Mouse (Mus musculus) adipocyte (in vitro differentiated cells): ENCODE data around the gene Cabp4.
A peak's percentile ranks its signal among the peaks of the same experiment; 100 is the strongest.
"Not testable (repeated sequence)": the region's sequence is repeated elsewhere in the genome, so short reads cannot be mapped to it uniquely, and the experiment has no call there.

Experiments
- DNase-seq: peaks from one replicate; pipeline ENCODE4 v3.0.0-alpha.2; 2016; ENCODE audit warnings: low spot score

Cabp4 gene

DNA sequence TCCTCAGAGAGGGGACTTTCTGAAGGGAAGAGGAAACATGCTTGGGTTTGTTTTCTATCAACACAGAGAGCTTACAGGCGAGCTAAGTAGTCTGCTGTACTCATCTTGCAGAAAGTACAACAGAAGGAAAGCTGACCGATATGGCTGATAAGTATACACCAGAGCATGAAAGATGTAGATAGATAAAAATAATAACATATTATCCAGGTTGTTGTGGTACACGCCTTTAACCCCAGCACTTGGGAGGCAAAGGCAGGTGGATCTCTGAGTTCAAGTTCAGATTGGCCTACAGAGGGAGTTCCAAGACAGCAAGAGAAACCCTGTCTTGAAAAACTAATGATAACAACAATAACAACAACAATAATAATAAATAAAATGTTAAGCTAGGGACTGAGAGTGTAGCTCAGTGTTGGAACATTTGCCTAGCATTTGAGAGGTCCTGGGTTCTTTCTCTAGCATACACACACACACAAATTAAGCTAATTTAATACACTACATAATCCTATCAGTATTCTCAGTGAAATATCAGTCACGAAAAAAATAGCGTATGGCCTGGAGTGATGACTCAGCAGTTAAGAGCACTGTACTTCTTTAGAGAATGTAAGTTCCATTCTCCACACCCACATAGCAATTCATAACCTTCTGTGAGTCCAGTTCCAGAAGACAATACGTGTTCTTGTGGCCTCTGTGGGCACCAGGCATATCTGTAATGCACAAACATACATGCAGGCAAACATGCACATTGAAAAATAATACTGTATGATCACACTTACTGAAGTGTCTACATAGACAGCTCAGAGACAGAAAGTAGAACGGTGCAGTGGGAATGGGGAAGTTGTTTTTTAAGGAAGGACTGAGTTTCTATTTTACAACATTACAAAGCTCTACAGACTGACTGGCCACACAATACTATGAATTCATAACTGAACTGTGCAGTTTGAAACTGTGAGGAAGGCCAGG, 21.1 kb downstream of the Cabp4 start:
- no peak for DNase-seq

DNA sequence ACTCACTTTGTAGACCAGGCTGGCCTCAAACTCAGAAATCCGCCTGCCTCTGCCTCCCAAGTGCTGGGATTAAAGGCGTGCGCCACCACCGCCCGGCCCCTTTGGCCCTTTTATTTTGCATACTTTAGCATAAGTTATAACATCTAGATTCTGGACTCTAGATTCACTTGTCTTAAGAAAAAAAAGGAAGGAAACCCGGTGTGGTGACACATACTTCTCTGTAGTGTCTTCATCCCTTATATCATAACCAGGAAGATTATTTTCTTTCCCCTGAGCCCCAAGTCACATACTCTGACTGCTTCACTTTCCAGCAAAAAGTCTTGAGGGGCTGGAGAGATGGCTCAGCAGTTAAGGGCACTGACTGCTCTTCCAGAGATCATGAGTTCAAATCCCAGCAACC, 21.9 kb downstream of the Cabp4 start:
- DNase-seq: not testable (repeated sequence)

DNA sequence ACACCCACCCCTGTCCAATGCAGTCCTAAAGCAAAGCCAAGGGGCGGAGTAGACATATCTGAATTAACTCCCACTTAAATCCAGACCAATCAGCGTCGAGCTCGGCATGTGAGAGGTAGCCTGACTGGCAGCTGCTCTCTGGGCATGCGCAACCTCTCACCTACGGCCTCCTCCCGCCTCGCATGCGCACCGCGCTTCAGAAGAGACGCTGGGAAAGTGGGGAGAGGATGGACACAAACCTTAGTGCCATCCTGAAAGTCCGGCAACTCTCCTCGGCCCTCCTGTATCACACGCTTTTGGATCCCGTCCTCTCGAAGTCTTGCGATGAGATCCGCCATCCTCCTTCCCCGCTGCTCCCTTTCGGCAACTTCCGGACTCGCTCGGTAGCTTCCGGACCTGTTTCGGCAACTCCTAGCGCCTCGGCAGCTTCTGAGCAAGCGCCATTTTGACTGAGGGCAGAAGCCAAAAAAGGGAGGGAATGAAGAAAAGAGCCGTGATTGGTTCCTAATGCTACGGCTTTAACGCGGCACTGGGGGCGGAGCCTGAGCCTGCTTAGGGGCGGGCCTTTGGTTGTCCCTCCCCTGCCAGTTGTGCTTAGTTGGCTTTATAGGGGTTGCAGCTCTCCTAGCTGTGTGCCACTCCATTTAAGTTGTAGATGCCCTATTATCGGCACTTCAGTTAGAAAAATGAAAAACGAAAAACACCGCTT, 22.6 kb downstream of the Cabp4 start:
- peak; percentile 100 for DNase-seq

DNA sequence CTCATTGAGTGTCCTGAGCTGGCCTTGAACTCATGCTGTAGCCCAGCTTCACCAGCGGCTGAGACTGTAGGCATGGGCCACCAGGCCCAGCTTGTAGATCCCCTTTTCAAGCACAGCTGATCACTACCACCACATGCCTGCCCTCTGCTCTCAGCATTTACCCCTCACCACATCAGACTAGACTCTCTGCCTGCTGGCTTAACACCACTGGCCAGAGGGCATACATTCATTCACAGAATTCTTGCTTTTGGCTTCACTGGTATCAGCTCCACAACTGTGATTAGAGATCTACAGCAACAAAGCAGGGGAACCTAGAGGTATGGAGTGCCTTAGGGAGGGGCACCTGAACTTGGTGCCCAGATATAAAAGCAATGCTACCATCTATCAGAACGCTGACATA, 23.3 kb downstream of the Cabp4 start:
- no peak for DNase-seq

DNA sequence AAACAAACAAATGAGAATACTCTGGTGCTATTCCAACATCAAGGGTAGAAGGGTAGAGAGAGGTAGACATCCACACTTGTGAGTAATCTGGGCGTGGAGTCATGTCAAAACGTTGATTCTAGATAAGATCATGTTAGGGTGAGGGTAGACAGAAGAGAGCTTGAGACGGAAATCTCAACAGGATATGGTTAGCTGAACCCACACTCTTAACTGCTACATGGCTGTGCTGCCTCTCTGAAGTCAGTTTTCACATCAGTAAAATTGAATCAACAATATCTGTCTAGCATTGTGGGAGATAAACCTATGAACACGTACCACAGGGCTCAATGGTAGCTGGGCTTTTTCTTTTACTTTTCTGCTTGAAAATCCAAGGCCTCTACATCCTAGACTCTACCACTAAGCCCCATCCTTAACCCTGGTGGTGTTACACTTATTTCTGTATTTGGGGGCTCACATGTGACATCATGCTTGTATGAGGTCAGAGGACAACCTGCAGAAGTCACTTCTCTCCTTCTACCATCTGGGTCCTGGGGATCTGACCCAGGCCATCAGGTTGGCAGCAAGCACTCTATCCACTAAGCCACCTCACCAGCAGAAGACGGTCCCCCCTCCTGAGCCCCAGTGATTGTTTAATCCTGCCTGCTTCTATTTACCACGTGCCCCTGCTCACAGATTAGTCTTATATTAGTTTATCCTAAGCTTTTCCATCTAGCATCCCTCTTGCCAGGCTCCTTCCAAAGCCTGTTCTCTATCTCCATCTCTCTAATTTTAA, 23.9 kb downstream of the Cabp4 start:
- no peak for DNase-seq

DNA sequence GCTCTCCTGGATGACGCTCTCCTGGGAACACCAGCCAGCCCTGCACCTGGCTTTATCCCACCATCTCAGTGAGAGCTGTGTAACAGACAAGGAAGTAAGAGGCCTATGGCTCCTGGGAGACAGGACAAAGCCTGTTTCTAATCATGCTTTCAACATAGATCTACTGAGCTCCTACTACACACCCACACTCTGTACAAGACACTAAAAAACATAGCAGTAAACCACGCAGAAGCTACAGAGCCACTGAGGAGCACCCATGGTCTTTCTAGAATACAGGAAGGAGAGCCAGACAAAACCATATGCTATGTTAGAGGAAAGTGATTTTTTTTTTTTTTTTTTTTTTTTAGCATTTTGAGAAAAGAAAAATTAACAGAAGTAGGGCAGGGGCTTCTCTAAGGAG, 25.5 kb downstream of the Cabp4 start:
- no peak for DNase-seq

DNA sequence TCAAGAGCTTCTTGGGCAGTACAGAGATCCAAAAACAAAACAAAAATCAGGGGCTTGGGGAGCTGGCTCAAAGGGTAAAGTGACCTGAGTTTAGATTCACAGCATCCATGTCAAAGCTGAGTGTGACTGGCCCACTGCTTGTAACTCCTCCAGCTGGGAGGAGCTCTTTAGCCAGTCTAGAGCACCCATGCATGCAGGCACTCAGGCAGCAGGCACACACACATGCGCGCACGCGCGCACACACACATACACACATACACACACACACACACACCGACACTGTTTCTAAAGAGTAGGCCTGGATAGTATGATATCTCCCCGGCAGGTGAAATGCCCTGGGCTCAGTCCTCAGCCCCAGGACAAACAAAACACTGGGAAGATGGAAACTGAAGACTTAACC, 26.8 kb downstream of the Cabp4 start:
- no peak for DNase-seq

DNA sequence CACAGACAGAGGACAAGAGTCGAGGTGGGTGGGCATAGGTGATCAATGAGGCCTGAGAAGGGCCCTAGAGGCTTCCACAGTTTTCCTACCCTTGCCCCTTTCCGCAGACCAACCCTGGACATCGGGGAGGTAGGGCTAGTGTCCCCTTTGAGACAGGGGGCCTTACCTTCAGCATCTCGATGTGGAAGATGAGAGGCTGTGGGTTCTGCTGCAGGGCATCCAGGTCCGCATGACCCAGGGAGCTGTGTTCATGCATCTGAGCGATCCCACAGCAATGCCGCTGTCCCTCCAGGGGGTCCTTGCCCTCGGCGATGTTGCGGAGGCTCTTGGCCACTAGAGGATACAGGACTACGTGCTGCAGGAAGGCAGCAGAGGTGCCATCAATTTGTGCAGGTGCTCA, 28.0 kb downstream of the Cabp4 start:
- DNase-seq: no peak

DNA sequence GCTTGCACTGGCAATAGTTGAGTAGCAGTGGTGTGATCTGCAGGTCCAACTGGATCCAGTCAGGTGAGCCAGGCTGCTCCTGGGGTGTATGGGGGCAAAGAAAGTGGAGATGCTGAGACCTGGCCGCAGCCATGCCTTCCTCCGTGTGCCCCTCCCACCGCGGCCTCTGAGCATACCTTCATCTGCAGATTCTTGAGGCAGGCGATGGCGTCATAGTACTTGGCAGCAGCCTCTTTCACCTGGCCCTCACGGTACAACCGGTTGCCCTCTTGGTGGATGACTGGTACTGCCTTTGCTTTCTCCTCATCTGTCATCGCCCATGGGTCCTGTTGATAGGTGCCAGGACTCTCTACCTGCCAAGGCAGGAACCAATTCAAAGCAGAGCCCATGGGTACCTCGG, 28.7 kb downstream of the Cabp4 start:
- no peak for DNase-seq

DNA sequence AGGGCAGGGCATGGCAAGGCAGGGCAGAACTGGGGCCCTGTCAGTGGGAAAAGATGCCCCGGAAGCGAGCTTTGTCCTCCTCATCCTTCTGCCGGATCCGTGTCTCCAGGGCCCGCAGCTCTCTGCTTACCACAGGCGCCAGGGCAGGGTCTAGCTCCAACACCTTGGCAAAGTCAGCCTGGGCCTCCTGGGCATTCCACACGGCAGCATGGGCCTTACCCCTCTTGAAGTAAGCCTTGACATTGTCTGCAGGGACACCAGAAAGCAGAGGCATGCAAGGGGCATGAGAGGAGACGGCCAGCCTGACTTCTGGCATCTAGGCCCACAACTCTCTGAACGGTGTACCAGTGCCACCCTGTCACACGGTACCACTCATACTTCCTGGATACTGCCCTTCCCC, 29.3 kb downstream of the Cabp4 start:
- DNase-seq: no peak

DNA sequence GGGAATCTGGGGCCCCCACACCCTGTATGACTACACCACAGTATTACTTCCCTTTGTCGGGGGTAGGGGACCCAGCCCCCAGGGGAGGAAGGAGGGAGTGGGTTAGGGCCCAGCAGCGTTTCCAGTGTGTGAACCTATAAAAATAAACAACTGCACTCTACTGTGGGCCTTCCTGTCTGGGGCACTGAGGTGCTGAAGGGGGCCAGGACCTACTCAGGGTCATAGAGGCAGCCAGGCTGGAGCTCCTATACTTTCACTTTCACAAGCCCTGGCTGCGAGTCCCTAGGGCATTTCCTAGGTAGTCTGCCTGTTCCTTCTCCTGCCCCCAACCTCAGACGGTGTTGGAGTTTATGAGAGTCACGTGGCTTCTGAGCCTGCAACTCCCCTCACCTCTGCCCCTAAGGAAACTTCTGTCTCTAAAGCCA, 30.0 kb downstream of the Cabp4 start:
- peak; percentile 76 for DNase-seq

DNA sequence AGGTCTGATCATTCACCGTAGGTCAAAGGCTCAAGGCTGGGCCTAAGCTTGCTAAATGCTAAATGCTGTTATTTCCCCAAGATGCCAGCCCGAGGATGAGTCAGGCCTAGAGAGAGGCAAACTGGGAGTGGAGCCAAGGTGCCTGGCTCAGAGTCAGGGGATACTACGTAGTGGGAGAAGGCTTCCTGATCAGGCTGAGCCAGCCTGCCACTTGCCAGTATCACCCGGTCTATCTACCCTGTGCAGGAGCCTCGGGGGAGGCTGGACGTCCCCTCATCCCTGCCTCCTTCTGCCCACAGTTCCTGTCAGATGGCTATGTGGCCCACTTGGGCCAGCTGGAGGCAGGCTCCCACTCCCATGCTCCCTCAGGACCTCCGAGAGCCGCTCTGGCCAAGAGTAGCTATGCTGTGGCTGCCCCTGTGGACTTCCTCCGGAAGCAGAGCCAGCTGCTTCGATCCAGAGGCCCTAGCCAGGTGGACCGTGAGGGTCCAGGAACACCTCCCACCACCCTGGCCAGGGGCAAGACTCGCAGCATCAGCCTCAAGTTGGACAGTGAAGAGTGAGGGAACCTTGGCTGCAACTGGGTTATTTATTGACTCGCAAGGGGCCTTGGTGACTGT, 30.5 kb downstream of the Cabp4 start:
- peak; percentile 99 for DNase-seq

DNA sequence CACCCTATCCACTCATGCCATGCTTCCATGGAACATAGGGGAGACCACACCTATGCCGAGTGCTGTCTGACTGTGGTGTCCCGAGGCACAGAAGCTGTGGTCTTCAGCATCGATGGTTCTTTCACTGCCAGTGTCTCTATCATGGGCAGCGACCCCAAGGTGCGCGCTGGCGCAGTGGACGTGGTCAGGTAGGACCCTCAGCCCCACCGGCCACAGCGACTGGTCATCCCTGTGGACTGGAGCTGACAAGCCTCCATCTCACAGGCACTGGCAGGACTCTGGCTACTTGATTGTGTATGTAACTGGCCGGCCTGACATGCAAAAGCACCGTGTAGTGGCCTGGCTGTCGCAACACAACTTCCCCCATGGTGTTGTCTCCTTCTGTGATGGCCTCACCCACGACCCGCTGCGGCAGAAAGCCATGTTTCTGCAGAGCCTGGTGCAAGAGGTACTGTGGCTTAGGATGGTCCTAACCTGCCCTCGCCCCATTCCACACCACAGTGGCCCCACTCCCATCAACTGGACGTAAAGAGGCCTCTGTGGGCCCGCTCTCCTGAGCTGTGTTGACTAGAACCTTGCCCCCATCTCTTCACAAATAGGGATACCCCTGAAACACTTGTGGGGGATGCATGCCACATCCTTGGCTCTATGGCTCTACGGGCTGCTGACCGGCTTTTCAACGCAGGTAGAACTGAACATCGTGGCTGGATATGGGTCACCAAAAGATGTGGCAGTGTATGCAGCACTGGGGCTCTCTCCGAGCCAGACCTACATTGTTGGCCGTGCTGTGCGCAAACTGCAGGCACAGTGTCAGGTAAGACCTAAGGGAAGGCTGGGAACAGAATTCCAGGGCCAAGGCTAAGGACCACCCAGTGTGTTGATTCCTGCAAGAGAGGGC, 31.5 kb downstream of the Cabp4 start:
- no peak for DNase-seq

DNA sequence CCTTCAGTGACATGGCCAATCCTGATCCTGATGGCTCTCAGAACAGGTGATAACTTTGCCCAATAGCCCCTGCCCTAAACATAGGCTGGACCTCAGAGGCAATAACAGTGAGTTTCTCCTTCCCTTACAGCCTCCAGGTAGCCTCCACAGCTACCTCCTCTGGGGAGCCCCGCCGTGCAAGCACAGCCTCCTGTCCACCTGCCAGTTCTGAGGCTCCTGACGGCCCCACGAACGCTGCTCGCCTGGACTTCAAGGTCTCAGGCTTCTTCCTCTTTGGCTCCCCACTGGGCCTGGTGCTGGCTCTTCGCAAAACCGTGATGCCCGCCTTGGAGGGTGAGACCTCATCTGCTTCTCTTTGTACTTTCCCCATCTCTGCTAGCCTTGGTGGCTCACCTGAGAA, 35.3 kb downstream of the Cabp4 start:
- DNase-seq: no peak

DNA sequence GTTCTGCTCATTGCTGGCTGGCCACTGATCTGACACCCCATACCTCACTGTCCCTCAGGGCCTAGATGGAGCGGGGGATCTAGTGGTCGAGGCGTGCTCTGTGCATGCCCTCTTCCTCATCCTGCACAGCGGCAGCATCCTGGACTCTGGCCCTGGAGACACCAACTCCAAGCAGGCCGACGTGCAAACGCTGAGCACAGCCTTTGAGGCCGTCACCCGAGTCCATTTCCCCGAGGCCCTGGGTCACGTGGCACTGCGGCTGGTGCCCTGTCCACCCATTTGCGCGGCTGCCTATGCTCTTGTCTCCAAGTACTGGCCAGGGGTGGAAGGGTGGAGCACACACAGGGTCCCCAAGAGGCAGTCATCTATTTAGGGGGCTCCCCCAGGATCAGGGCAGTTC, 37.2 kb downstream of the Cabp4 start:
- no peak for DNase-seq

DNA sequence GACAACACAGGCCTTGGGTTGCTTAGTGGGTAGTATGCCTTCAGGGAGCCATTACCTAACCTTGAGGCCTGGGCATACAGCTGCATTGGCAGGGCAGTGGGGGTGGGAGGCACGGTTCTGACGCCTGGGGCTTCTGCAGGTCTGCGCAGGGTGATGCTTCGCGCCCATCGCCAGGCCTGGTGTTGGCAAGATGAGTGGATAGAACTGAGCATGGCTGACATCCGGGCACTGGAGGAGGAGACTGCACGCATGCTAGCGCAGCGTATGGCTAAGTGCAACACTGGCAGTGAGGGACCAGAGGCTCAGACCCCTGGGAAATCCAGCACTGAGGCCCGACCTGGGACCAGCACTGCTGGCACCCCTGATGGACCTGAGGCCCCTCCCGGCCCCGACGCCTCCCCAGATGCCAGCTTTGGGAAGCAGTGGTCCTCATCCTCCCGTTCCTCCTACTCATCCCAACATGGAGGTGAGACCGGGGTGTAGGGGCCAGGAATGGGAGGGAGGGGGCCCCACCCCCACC, 39.1 kb downstream of the Cabp4 start:
- DNase-seq: no peak

DNA sequence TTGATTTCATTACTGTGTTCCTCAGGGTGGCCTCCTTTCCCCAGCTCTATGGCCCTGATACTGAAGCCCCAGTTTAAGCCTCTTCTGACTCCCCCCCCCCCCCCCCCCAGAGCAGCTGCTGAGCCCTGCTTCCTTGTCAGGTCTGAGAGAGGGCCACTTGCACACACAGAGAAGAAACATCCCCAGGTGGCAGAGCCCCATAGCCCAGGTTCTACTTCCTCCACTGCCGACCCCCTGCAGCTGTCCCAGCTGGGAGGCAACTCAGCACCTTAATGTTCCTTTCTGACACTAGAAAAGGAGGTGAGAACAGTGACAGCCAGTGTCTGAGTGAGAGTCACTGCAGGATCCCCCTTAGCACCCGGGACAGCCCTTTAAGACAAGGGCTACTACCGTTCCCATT, 40.0 kb downstream of the Cabp4 start:
- DNase-seq: no peak

DNA sequence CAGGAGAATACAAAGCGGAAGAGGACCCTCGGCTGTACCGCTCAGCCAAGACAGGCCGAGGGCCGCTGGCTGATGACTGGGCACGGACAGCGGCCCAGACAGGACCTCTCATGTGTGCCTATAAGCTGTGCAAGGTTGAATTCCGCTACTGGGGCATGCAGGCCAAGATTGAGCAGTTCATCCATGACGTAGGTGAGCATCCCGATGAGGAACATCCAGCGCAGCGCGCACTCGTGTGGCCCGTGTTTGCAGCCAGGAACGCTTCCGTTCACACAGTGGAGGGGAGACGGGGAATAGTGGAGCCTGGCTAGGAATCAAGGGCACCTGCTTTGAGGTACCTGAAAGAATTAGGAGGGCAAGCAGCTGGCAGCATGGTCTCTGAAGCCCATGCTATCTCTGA, 40.5 kb downstream of the Cabp4 start:
- DNase-seq: no peak

DNA sequence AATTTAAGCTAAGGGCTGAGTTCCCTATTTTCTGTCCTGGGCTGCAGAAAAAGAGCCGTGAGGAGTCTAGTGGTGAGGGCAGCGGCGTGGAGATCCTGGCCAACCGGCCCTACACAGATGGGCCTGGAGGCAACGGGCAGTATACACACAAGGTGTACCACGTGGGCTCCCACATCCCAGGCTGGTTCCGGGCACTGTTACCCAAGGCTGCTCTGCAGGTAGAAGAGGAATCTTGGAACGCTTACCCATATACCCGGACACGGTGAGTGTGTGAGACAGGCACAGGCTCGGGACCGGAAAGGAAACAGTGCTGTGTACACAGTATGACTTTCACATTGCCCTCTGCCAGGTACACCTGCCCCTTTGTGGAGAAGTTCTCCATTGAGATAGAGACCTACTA, 41.2 kb downstream of the Cabp4 start:
- DNase-seq: no peak

DNA sequence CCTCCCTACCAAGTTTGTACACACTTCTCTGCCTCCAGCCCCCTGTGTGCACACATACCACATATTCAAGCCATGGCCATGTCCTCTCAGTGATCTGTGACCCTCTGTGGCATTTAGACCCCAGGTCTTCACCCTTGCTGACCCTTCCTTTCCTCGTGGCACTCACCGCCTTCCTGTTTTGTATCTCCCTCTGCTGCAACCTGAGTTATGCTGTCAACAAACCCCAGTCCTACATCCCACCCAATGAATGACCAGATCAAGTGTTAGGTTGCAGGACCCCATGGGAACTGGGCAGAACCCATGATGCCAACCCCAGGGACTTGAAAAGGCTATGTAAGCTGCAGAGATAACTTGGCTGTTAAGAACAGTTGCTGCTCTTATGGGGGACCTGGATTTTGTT, 41.8 kb downstream of the Cabp4 start:
- no peak for DNase-seq

DNA sequence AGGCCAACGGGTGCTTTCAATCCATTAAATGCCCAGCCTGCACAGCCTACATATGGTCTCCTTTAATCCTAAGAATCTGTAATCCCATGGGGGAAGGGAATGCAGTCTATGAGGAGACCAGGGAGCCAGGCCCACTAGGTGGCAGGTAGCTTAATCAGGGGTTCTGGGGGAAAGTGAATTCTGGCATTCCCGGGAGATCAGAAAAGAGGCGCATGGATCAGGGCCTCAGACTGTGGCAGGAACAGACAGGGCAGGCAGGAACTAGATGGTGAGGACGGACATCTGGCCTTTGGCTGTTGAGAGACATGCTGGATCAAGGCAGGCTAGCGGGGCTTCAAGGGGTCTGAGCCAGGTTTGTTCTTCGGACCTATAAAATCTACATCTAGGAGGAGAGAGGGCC, 42.4 kb downstream of the Cabp4 start:
- DNase-seq: no peak
